In the genomic region with DNA sequence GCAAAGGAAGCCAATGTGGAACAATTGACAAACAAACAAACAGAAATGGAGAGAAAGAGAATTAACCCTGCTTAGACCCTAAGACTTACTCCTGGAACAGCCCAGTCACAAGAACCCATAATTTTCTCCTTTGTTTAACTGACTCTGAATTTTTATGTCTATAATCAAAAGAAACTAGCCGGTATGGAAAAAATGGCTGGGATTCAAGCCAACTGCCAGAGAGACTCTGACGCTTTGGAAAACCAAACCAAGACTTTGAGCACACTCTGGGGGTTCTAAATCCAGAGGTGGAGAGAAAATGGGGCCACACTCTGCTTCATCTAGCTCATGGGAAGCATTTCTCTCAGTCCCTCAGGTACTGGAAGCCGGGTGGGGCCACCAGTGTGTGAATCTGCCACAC, we compare ENCODE assay signal across 22 mouse cellular contexts. TPM values are rescaled to one million over a fixed set of nuclear protein-coding genes. Genes with fewer than 3 reads are reported as not detected.
DNase-seq lines count a peak whose midpoint lies in the region; ATAC-seq lines count a peak whose summit lies in the region.
"Had no signal": no experiment of that assay in that cellular context is flagged by ENCODE, and none has a peak within 500 bp of the region (broad histone marks: within the 10 kb centered on the region; RNA-seq: fewer than 3 reads in every experiment).

No protein-coding gene starts in this region.

- no peak overlapping the region for H3K4me2 ChIP-seq in embryonic facial prominence, embryonic 13.5 days
- H3K4me2 ChIP-seq in limb, embryonic 15.5 days = no peak overlapping the region
- no peak overlapping the region for H3K4me2 ChIP-seq in forebrain, embryonic 16.5 days (ENCODE audit: low read length)
- H3K4me2 ChIP-seq: forebrain, embryonic 15.5 days; heart, embryonic 13.5 days; hindbrain, embryonic 12.5 days had no signal

- H3K4me1 ChIP-seq in heart, embryonic 10.5 days = peaks cover 40% of the 10 kb centered on the region
- H3K4me1 ChIP-seq in embryonic facial prominence, embryonic 13.5 days = peaks cover 61% of the 10 kb centered on the region
- H3K4me1 ChIP-seq in limb, embryonic 10.5 days = peaks cover 61% of the 10 kb centered on the region
- H3K4me1 ChIP-seq in limb, embryonic 15.5 days = peaks cover 64% of the 10 kb centered on the region
- peaks cover under 1% of the 10 kb centered on the region; the same call in 1 of the 2 replicates for H3K4me1 ChIP-seq in forebrain, embryonic 16.5 days (replicated peaks; ENCODE audit: control insufficient read depth, insufficient read depth, low read length)

- no peaks in the 10 kb centered on the region for H3K9me3 ChIP-seq in heart, embryonic 10.5 days
- no peaks in the 10 kb centered on the region for H3K9me3 ChIP-seq in embryonic facial prominence, embryonic 13.5 days
- no peaks in the 10 kb centered on the region for H3K9me3 ChIP-seq in limb, embryonic 10.5 days (replicated peaks)
- no peaks in the 10 kb centered on the region for H3K9me3 ChIP-seq in limb, embryonic 15.5 days
- no peaks in the 10 kb centered on the region for H3K9me3 ChIP-seq in forebrain, embryonic 16.5 days (ENCODE audit: control insufficient read depth, low read length)
- H3K9me3 ChIP-seq: forebrain, embryonic 15.5 days; G1E; heart, embryonic 13.5 days; hindbrain, embryonic 12.5 days had no signal

- H3K4me3 ChIP-seq in heart, embryonic 10.5 days = no peak overlapping the region
- no peak overlapping the region for H3K4me3 ChIP-seq in embryonic facial prominence, embryonic 13.5 days
- H3K4me3 ChIP-seq in limb, embryonic 10.5 days = no peak overlapping the region
- H3K4me3 ChIP-seq in limb, embryonic 15.5 days = no peak overlapping the region
- H3K4me3 ChIP-seq in forebrain, embryonic 16.5 days (replicated peaks; ENCODE audit: low read length) = no peak overlapping the region
- H3K4me3 ChIP-seq: forebrain, embryonic 15.5 days; heart, embryonic 13.5 days; hindbrain, embryonic 12.5 days had no signal

- H3K9ac ChIP-seq in embryonic facial prominence, embryonic 13.5 days = no peak overlapping the region
- no peak overlapping the region for H3K9ac ChIP-seq in limb, embryonic 15.5 days
- H3K9ac ChIP-seq in forebrain, embryonic 16.5 days (replicated peaks; ENCODE audit: low read depth, low read length) = no peak overlapping the region
- H3K9ac ChIP-seq: forebrain, embryonic 15.5 days; heart, embryonic 13.5 days; hindbrain, embryonic 12.5 days had no signal

- peak overlapping the region; percentile 56; the same call in 1 of the 2 replicates for H3K27ac ChIP-seq in heart, embryonic 10.5 days
- peak overlapping the region; percentile 88 for H3K27ac ChIP-seq in embryonic facial prominence, embryonic 13.5 days
- peak overlapping the region; percentile 86 for H3K27ac ChIP-seq in limb, embryonic 10.5 days
- H3K27ac ChIP-seq in limb, embryonic 15.5 days = peak overlapping the region; percentile 67; the same call in 1 of the 2 replicates
- H3K27ac ChIP-seq in forebrain, embryonic 16.5 days (ENCODE audit: low read length) = no peak overlapping the region
- H3K27ac ChIP-seq: forebrain, embryonic 15.5 days; hindbrain, embryonic 12.5 days had no signal

- WGBS in heart, embryonic 10.5 days = 92% methylated on average over 3 of the region's 3 CpGs
- 46% methylated on average over 3 of the region's 3 CpGs for WGBS in embryonic facial prominence, embryonic 13.5 days
- 92% methylated on average over 3 of the region's 3 CpGs for WGBS in limb, embryonic 10.5 days
- WGBS in limb, embryonic 15.5 days = 30% methylated on average over 3 of the region's 3 CpGs
- 60% methylated on average over 3 of the region's 3 CpGs for WGBS in forebrain, embryonic 16.5 days

- H3K27me3 ChIP-seq in heart, embryonic 10.5 days (ENCODE audit: insufficient read depth, poor library complexity, severe bottlenecking) = no peaks in the 10 kb centered on the region
- no peaks in the 10 kb centered on the region for H3K27me3 ChIP-seq in embryonic facial prominence, embryonic 13.5 days
- no peaks in the 10 kb centered on the region for H3K27me3 ChIP-seq in limb, embryonic 10.5 days (ENCODE audit: low read depth, poor library complexity, severe bottlenecking)
- H3K27me3 ChIP-seq in limb, embryonic 15.5 days = no peaks in the 10 kb centered on the region
- no peaks in the 10 kb centered on the region for H3K27me3 ChIP-seq in forebrain, embryonic 16.5 days (replicated peaks; ENCODE audit: control insufficient read depth, insufficient read depth, low read length)
- H3K27me3 ChIP-seq: forebrain, embryonic 15.5 days; heart, embryonic 13.5 days; hindbrain, embryonic 12.5 days had no signal

- H3K36me3 ChIP-seq in heart, embryonic 10.5 days = no peaks in the 10 kb centered on the region
- no peaks in the 10 kb centered on the region for H3K36me3 ChIP-seq in embryonic facial prominence, embryonic 13.5 days
- H3K36me3 ChIP-seq in limb, embryonic 10.5 days = no peaks in the 10 kb centered on the region
- H3K36me3 ChIP-seq in limb, embryonic 15.5 days = no peaks in the 10 kb centered on the region
- H3K36me3 ChIP-seq in forebrain, embryonic 16.5 days (ENCODE audit: control insufficient read depth, insufficient read depth) = no peaks in the 10 kb centered on the region
- H3K36me3 ChIP-seq: forebrain, embryonic 15.5 days; G1E; heart, embryonic 13.5 days; hindbrain, embryonic 12.5 days had no signal

- no peak for ATAC-seq in embryonic facial prominence, embryonic 13.5 days (ENCODE audit: insufficient number of reproducible peaks, insufficient read depth, low FRiP score, low TSS enrichment, low read depth)
- ATAC-seq in limb, embryonic 15.5 days (ENCODE audit: insufficient number of reproducible peaks, low FRiP score, low TSS enrichment, low read depth) = no peak
- no peak for ATAC-seq in forebrain, embryonic 16.5 days
- ATAC-seq in inflammation-experienced regulatory T-cells, adult 6 months = no peak
- ATAC-seq: CD4-positive, CD25-positive, alpha-beta regulatory T cell, adult 4 months; forebrain, embryonic 15.5 days; hindbrain, embryonic 16.5 days had no signal

- no peak for DNase-seq in heart, embryonic 10.5 days (ENCODE audit: low spot score)
- no peak for DNase-seq in heart, postnatal 25 days (ENCODE audit: low spot score)
- DNase-seq in limb, embryonic 10.5 days (ENCODE audit: low spot score) = no peak
- DNase-seq in cerebellum, adult 9-10 months = no peak
- DNase-seq: adrenal gland, postnatal 14 days; B cell, adult 2 months; cerebellum, adult 18-20 months; cerebellum, postnatal 10 days; gastrocnemius, postnatal 25 days; heart, postnatal 4 days had no signal

- intact Hi-C loops in heart, postnatal 25 days (cut with DNase I) = no loop called here

RNA-seq across cellular contexts. Expression of a gene that starts 20.7 kb away (rescaled TPM):
- 63.7 and 204 TPM in 2 replicates for polyA plus RNA-seq in heart, embryonic 10.5 days (2016; fragmentation: Nextera tagmentation; extraction: Ambion mirVana)
- not detected for total RNA-seq in heart, postnatal 25 days (2021)
- 743 and 842 TPM in 2 replicates for polyA plus RNA-seq in embryonic facial prominence, embryonic 13.5 days (2015; fragmentation: Nextera tagmentation; extraction: Ambion mirVana)
- 615 and 856 TPM in 2 replicates for polyA plus RNA-seq in limb, embryonic 10.5 days (2016; fragmentation: Nextera tagmentation; extraction: Ambion mirVana)
- polyA plus RNA-seq in limb, embryonic 15.5 days (2015; fragmentation: Nextera tagmentation; extraction: Ambion mirVana) = 582 and 638 TPM in 2 replicates
- polyA plus RNA-seq in forebrain, embryonic 16.5 days (2015; fragmentation: Nextera tagmentation; extraction: Ambion mirVana) = 44.7 and 55.4 TPM in 2 replicates
- not detected for polyA plus RNA-seq in inflammation-experienced regulatory T-cells, adult 6 months (2017; shearing (Covaris generic))
- total RNA-seq: G1E; granulocyte monocyte progenitor cell, adult 5-6 weeks; heart, adult 8-10 months had no signal
- polyA plus RNA-seq: CD4-positive, CD25-positive, alpha-beta regulatory T cell, adult 4 months; G1E had no signal

RNA-seq across cellular contexts. Expression of a gene that starts 50.9 kb away (rescaled TPM):
- 130 and 151 TPM in 2 replicates for polyA plus RNA-seq in heart, embryonic 10.5 days (2016; fragmentation: Nextera tagmentation; extraction: Ambion mirVana)
- total RNA-seq in heart, postnatal 25 days (2021) = 10 to 100 TPM; 29.7 to 31.9 TPM
- 156 and 167 TPM in 2 replicates for polyA plus RNA-seq in embryonic facial prominence, embryonic 13.5 days (2015; fragmentation: Nextera tagmentation; extraction: Ambion mirVana)
- polyA plus RNA-seq in limb, embryonic 10.5 days (2016; fragmentation: Nextera tagmentation; extraction: Ambion mirVana) = 178 and 190 TPM in 2 replicates
- polyA plus RNA-seq in limb, embryonic 15.5 days (2015; fragmentation: Nextera tagmentation; extraction: Ambion mirVana) = 150 and 151 TPM in 2 replicates
- 115 and 126 TPM in 2 replicates for polyA plus RNA-seq in forebrain, embryonic 16.5 days (2015; fragmentation: Nextera tagmentation; extraction: Ambion mirVana)
- 100 to 1,000 TPM; 119 to 128 (median 127) TPM for polyA plus RNA-seq in inflammation-experienced regulatory T-cells, adult 6 months (2017; shearing (Covaris generic))

Comparison
In these comparisons a context has a peak if more than half of its experiments do, and no peak if none do; other contexts are left out.
1. RNA of a gene that starts 20.7 kb away (polyA plus RNA-seq): 743 to 842 TPM in embryonic facial prominence, embryonic 13.5 days, 582 to 638 TPM in limb, embryonic 15.5 days, 615 to 856 TPM in limb, embryonic 10.5 days, 63.7 to 204 TPM in heart, embryonic 10.5 days and 44.7 to 55.4 TPM in forebrain, embryonic 16.5 days; not detected in inflammation-experienced regulatory T-cells, adult 6 months; every median in the first group is over 10 times any median in the second.